Mouse (Mus musculus) 3134 (cell line): ENCODE measurements around the gene Olfr465-ps1.
A peak's percentile ranks its signal among the peaks of the same experiment; 100 is the strongest.

Experiments
- DNase-seq: peaks from one replicate; pipeline ENCODE4 v3.0.0-alpha.2; 2011; ENCODE audit warnings: low spot score; ENCODE audit not compliant: insufficient read length; ENCODE audit errors: extremely low read depth

Gene Olfr465-ps1

DNA sequence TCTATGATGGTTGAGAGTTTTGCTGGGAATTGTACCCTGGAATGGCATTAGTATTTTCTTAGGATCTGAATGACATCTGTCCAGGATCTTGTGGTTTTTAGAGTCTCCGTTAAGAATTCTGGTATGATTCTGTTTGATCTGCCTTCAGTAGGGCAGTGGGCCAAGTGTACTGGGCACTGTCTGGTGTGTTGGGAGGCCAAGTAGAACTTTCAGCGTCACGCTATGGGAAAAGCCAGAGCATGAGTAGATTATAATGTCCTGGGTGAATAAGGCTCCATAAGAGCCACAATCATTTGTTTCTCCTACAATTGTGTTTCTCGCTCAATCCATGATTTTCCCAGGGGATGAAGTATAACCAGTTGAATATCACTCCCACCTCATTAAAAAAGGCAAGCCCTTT lies at the start of gene Olfr465-ps1:
Gene Olfr465-ps1, plus strand, starts transcription at position 301 of the 400 bp plus-strand sequence.
- no peak for DNase-seq

DNA sequence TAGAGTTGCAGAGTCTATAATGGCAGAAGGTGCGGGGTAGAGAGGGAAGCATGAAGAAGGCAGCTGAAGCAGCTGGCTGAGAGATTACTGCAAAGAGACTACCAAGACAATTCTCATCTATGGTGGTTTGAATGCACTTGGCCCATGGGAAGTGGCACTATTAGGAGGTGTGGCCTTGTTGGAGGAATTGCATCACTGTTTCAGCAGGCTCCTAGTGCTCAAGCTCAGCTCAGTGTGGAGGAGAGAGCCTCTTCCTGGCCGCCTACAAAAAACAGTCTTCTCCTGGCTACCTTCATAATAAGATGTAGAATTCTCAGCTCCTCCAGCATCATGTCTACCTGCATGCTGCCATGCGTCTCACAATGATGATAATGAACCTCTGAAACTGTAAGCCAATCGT lies 42.0 kb upstream of the Olfr465-ps1 start:
- no peak for DNase-seq

DNA sequence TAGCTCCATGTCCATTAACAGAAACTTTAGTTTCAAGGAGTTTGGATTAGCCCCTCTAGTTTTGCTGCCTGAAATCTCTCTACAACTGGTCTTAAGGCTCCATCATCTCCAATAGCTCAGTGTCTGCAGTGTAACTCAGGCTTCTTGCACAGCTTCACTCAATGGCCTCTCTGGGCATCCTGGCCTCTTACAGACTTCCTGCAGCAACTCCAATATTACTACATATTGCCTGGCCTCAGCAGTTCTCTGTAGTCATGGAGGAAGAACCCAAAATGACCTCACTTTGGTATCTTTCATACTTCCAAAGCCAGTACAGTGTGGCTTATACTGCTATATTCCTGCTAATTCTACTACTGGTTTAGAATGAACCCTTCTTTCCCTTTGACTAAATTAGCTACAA lies 40.9 kb upstream of the Olfr465-ps1 start:
- DNase-seq = no peak

DNA sequence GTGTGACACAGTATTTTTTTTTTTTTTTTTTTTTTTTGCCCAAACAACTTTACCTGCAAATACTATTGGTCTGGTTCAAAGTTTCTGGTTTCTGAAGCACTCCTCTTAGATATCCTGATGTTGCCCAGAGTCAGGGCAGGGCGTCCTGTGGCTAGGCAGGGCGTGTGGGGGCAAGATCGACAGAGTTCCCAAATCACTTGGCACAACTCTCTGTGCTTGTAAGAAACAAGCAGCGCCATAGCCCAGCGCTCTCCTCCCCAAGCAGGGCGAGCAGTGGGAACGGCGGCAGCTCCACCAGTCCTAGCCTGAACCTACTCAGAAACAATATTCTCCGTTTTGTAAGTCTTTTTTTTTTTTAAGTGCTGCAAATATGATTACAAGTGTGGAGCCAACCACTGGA lies 37.2 kb upstream of the Olfr465-ps1 start:
- DNase-seq = peak; percentile 1

GRCm38 (mm10) chr13:65101232-65101631 lies 36.7 kb upstream of the Olfr465-ps1 start:
- DNase-seq = no peak

DNA sequence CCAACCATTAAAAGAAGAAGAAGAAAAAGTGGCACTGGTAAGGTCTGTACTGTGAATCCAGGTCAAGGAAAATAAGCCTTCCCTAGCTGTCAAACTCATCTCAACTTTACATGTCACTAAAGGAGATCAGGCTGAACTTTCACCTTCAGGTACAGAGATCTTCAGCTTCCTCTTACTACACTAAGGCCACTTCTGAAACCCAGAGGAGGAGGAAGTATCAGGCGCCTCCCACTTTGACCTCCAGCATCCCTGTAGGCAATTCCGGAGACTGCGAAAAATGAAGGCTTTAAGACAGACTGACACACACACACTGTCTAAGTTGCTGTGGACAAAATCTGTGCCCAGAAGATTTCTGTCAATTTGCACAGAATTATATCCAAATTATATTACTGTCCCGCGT lies 25.9 kb upstream of the Olfr465-ps1 start:
- DNase-seq = peak; percentile 6

DNA sequence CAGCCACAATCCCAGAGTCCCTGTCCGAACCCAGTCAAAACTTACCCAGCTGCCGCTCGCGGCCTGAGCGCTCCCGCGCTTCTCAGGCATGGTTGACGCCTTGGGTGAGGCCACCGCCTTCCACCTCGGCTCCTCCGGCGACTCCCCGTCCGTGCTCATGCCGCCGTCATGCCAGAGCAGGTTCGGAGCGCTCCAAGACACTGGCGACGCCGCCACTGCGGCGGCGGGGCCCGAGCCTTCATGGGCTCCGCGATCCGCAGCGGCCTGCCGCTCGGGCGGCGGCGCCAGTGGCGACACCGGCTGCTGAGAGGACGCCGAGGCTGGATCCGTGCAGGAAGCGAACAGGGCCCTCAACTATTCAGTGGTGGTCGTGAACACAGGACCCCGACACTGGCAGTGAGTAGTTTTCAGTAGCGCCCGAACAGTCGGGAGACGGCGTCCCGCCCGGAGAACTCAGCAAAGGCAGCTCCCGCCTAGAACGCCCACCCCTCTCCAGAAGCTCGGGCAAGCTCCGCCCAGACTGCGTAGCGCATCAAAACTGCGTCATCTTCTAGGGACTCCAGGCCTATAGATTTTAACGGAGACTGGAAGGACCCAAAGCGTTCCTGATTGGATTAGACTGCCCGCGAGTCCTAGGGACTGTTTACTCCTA lies 25.3 kb upstream of the Olfr465-ps1 start, which contains the start of gene Mfsd14b:
Gene Mfsd14b, minus strand, starts transcription at position 517 of the 652 bp plus-strand sequence.
- DNase-seq = peak; percentile 84

- DNase-seq = no peak
These were observed 24.6 kb upstream of the Olfr465-ps1 start for GRCm38 (mm10) chr13:65113239-65113638.

GRCm38 (mm10) chr13:65120984-65121383 lies 16.9 kb upstream of the Olfr465-ps1 start:
- DNase-seq = no peak

DNA sequence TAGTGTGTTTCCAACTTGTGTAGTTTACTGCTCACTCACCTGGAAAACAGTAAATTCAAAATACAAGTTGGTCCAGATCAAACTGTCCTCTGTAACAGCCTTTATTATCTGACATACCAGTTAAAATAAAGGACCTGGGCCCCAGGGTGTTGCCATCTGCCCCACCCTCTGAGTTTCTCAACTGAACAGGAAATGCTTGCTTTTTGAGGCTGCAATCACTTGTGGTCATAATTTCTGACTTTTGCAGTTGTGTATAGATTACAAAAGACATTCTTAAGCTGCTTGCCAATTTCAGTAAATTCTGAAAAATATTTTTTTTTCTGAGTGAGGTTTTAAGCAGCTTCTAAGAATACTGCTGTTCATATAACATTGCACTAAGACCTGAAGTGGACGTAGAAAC lies 15.8 kb upstream of the Olfr465-ps1 start:
- DNase-seq = no peak

GRCm38 (mm10) chr13:65127063-65127847 lies 10.6 kb upstream of the Olfr465-ps1 start:
- no peak for DNase-seq

DNA sequence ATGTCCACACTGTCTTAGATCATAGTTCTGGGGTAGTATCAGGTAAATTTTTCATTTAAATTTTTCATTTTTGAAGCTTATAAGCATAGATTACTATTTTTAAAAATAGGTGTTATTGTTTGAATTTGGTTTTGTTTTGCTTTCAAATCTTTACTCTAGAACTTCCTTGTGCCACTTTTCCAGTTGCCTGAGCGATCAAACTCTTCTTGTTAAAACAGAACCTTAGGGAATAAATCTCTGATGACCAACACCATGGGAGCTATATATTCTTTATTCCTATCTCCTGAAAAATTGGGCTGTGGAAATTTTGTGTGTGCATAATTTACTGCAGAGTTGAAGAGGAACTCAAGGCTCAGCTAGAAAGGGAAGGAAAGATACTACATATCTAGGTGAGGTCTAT lies 12.1 kb downstream of the Olfr465-ps1 start, which contains the start of gene Olfr466:
Gene Olfr466, plus strand, starts transcription at position 301 of the 400 bp plus-strand sequence.
- DNase-seq = no peak

DNA sequence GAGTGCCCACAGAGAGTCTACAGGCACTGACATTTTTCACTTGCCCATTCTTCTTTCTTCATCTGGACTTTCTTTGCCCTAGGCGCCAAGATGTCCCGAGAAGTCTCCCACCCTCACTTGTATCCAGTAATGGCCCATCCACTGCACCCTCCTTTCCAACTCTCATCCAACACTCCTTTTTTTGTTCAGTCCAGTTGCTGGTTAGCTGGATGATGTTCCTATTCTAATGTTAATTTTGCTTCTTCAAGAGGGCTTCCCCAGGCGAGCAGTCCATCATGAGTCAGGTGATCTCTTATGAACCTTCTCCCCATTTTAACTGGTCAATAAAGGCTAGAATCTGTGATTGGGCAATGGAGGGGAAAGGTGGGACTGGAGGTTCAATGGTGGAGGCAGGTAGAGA lies 36.2 kb downstream of the Olfr465-ps1 start:
- DNase-seq = no peak

DNA sequence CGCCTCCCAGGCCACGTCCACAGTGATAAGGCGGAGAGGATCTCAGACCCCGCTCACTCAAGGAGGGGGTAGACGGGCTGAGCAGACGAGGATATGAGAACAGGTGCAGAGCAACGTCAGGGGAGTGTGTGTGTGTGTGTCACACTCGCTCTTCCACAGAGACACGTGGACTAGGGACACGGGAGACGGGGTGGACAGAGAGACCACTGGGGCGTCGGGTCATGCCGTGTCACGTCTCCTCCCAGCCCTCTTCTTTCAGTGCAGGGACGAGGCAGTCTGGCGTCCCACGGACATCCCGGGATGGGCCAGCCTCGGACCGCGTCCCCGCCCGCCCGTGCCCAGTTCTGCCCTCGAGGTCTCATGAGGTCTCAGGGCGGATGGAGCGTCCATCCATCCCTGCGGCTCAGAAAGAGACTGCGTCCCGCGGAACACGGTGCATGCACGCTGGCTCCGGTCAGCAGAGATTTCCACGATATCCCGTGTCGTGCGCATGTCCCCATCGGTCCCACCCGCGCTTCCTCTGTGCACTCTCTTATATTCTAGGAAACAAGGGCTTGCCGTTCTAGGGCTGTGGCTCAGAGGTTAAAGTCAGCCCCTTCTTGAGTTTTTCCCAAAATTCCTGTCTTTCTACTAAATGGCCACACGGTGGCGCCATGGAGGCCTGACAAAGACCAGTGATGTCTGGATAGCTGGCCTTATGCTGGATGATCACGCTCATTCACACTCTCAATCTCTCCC lies 38.0 kb downstream of the Olfr465-ps1 start:
- peak; percentile 13 for DNase-seq

- no peak for DNase-seq
These were observed 38.7 kb downstream of the Olfr465-ps1 start for GRCm38 (mm10) chr13:65176472-65177091.
